Mouse (Mus musculus) liver, embryonic 11.5 days (tissue): ENCODE data around the gene Tcp10b. TPM values are rescaled to one million over a fixed set of nuclear protein-coding genes. Genes with fewer than 3 reads are reported as not detected.
"Not testable (repeated sequence)": the region's sequence is repeated elsewhere in the genome, so short reads cannot be mapped to it uniquely, and the experiment has no call there.

Experiments
- ATAC-seq: fragments of 200-750 bp; cut with Nextera tagmentation; replicated peaks from 2 replicates; pipeline ENCODE4 v1.8.0; 2017; ENCODE audit warnings: moderate number of reproducible peaks, mild to moderate bottlenecking, moderate TSS enrichment, moderate library complexity; ENCODE audit not compliant: low FRiP score
- DNase-seq: peaks from one replicate; pipeline ENCODE4 v3.0.0-alpha.2; 2017; ENCODE audit warnings: low spot score
- H3K27ac ChIP-seq: fragments of 300-500 bp; sonication (generic); 2 replicates; pipeline ENCODE4 v1.5.1; 2014; ENCODE audit warnings: mild to moderate bottlenecking, low read depth, low read length, control low read depth
- H3K27me3 ChIP-seq: fragments of 300-500 bp; sonication (generic); replicated peaks from 2 replicates; pipeline ENCODE4 v1.6.1; 2014; ENCODE audit warnings: low read length, mixed read lengths; ENCODE audit not compliant: control insufficient read depth, insufficient read depth
- H3K36me3 ChIP-seq: fragments of 300-500 bp; sonication (generic); 2 replicates; pipeline ENCODE4 v1.6.1; 2014; ENCODE audit warnings: mild to moderate bottlenecking, low read length, moderate library complexity, mixed read lengths; ENCODE audit not compliant: control insufficient read depth, insufficient read depth
- H3K4me1 ChIP-seq: fragments of 300-500 bp; sonication (generic); replicated peaks from 2 replicates; pipeline ENCODE4 v1.6.1; 2014; ENCODE audit warnings: low read length, mixed read lengths; ENCODE audit not compliant: control insufficient read depth, insufficient read depth
- H3K4me2 ChIP-seq: fragments of 300-500 bp; sonication (generic); 2 replicates; pipeline ENCODE4 v1.6.1; 2014; ENCODE audit warnings: mild to moderate bottlenecking, control low read depth, moderate library complexity
- H3K4me3 ChIP-seq: fragments of 300-500 bp; sonication (generic); 2 replicates; pipeline ENCODE4 v1.5.1; 2014; ENCODE audit warnings: low read depth, low read length, control low read depth
- H3K9ac ChIP-seq: fragments of 300-500 bp; sonication (generic); 2 replicates; pipeline ENCODE4 v1.6.1; 2014; ENCODE audit warnings: low read depth, low read length, control low read depth
- H3K9me3 ChIP-seq: fragments of 300-500 bp; sonication (generic); 2 replicates; pipeline ENCODE4 v1.6.1; 2016; ENCODE audit warnings: low read length, inconsistent platforms, mixed read lengths; ENCODE audit not compliant: control insufficient read depth
- WGBS: fragments of 180-500 bp; shearing (Covaris S2); extraction: QIAGEN DNeasy Blood & Tissue Kit; methylation state at CpG from one replicate; pipeline ENCODE4 v1.1.7; 2014; 5-methylcytosine and 5-hydroxymethylcytosine counted together
- polyA plus RNA-seq: library from polyadenylated mRNA; unstranded; fragments of >200 nt; fragmentation: Nextera tagmentation; extraction: Ambion mirVana; gene quantifications from 2 replicates; pipeline ENCODE4 v1.2.1, GENCODE M21; 2014

Tcp10b gene
- polyA plus RNA-seq, 1 experiment from 2014 or later: not detected

DNA sequence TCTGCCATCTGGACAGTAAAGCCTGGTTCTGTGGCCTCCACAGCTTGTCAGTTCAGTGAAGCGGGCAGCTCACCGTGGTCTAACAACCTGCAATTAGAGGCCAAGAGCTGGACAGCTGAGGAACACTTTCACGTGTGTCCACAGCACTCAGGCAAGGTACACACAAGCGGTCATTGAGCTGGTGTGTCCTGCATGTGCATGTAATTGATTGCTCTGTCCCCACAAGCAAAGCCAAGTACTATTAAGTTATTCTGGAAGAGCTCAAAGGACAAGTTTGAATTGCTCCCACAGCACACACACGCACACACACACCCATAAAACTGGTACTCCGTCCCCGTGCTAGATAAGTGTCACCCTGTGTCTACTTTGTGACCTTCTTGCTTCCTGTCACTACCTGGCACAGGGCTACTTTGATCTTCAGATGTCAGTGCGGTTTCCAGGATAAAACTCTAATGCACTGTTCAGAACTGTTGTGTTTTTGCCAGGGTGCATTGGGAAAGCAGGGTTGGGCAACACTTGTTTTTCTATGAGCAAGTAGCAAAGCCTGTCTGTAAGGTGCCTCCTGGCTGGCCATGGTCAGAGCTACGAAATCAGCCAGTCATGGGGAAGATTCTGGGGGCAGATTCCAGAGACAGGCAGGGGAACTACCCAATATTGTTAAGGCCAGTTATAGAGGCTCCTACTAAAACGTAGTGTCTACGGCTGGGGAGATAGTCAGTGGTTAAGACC lies 69.0 kb downstream of the Tcp10b start:
- 81% methylated on average over 9 of the region's 11 CpGs for WGBS
- H3K27me3 ChIP-seq: not testable (repeated sequence)

DNA sequence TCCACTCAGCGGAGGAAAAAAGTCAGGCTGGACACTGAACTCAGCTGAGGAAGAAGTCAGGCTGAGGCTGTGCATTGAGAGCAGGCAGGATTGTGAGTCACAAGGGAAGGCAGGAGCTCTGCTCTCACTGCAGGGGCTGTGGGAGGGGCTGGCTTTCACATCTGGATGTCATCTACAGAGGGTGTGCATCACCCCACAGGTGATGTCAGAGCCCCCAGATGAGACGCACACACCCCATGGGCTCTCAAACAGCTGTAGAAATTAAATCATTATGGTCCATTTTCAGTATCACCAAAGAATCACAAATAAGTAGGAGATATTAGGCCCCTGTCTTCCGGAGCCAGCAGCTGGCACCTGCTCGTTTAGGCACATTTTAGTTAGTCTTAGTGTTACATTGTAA lies 70.8 kb downstream of the Tcp10b start, which contains the start of gene Unc93a:
TSS of gene Unc93a (minus strand) at position 101 of the 400 bp plus-strand sequence.
- not testable (repeated sequence) for DNase-seq, H3K9ac ChIP-seq, H3K4me1 ChIP-seq, H3K27me3 ChIP-seq, H3K4me3 ChIP-seq, H3K36me3 ChIP-seq, H3K9me3 ChIP-seq, H3K4me2 ChIP-seq, H3K27ac ChIP-seq, ATAC-seq
- WGBS: 82% methylated on average over 3 of the region's 4 CpGs

More for the DNA sequence above, 69.0 kb downstream of the Tcp10b start:
- H3K9me3 ChIP-seq, H3K36me3 ChIP-seq, ATAC-seq, DNase-seq, H3K4me1 ChIP-seq, H3K4me3 ChIP-seq, H3K27ac ChIP-seq, H3K9ac ChIP-seq, H3K4me2 ChIP-seq: not testable (repeated sequence)

Other genes with a start within 250 kb of the Tcp10b start
- gene Mas1, start 193.0 kb upstream of the Tcp10b start, polyA plus RNA-seq: 0.25 and 0.36 TPM in 2 replicates
- gene Mrgprh, start 185.1 kb upstream of the Tcp10b start, polyA plus RNA-seq: not detected in 2 replicates
- 1.8 and 1.9 TPM in 2 replicates for gene Pnldc1, start 150.9 kb upstream of the Tcp10b start, polyA plus RNA-seq
- 549 and 610 TPM in 2 replicates for gene Tcp1, start 145.4 kb upstream of the Tcp10b start, polyA plus RNA-seq
- 256 and 263 TPM in 2 replicates for gene Mrpl18, start 144.8 kb upstream of the Tcp10b start, polyA plus RNA-seq
- 0.62 and 1.1 TPM in 2 replicates for gene Acat3, start 120.5 kb upstream of the Tcp10b start, polyA plus RNA-seq
- 113 and 126 TPM in 2 replicates for gene Acat2, start 100.4 kb upstream of the Tcp10b start, polyA plus RNA-seq
- gene Wtap, start 66.9 kb upstream of the Tcp10b start, polyA plus RNA-seq: 99.4 and 101 TPM in 2 replicates
- gene Sod2, start 54.3 kb upstream of the Tcp10b start, polyA plus RNA-seq: 193 and 213 TPM in 2 replicates
- gene Gpr31b, start 8.8 kb upstream of the Tcp10b start, polyA plus RNA-seq: not detected in 2 replicates
- not detected in 2 replicates for gene Unc93a, start 70.7 kb downstream of the Tcp10b start, polyA plus RNA-seq
- gene Smok2a, start 160.1 kb downstream of the Tcp10b start, polyA plus RNA-seq: not detected in 2 replicates
- not detected in 2 replicates for gene Smok2b, start 169.2 kb downstream of the Tcp10b start, polyA plus RNA-seq